Mouse (Mus musculus) cerebellum, adult (tissue): ENCODE data around the gene Rapgef1.
"Not testable (repeated sequence)": the region's sequence is repeated elsewhere in the genome, so short reads cannot be mapped to it uniquely, and the experiment has no call there.

Experiments used
- ATAC-seq: cut with Nextera tagmentation; 2 replicates; pipeline ENCODE4 v1.9.2; 2017; ENCODE audit warnings: mild to moderate bottlenecking, moderate library complexity, mixed read lengths; ENCODE audit not compliant: insufficient number of reproducible peaks, low FRiP score, low TSS enrichment

The Rapgef1 gene

DNA sequence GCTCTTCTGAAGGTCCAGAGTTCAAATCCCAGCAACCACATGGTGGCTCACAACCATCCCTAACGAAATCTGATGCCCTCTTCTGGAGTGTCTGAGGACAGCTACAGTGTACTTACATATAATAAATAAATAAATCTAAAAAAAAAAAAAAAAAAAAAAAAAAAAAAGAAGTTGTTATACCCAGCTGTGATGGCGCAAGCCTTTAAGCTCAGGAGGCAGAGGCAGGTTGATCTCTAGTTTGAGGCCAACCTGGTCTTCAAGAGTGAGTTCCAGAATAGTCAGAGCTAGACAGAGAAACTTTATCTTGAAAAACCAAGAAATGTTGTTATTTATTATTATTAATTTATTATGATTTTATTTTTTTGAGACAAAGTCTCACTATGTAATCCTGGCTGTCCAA is 161.7 kb downstream of the Rapgef1 start:
- ATAC-seq: not testable (repeated sequence)

DNA sequence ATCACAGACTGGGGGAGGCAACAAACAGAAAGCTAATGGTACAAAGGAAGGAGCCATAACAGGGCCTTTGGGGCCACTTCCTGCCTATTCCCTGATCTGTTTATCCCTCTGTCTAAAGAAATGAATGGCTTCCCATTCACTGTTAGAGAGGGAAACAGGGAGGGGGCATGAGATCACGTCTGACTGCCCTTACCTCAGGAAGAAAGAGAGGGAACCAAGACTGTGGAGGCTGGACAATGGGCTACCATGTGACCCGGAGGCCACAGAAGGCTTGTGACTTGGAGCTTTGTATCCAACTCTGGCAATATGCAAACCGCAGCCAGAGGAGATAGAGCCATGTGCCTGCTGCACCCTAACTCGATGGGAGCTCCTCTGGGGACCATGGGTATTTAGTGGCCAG is 164.8 kb downstream of the Rapgef1 start:
- no peak for ATAC-seq

DNA sequence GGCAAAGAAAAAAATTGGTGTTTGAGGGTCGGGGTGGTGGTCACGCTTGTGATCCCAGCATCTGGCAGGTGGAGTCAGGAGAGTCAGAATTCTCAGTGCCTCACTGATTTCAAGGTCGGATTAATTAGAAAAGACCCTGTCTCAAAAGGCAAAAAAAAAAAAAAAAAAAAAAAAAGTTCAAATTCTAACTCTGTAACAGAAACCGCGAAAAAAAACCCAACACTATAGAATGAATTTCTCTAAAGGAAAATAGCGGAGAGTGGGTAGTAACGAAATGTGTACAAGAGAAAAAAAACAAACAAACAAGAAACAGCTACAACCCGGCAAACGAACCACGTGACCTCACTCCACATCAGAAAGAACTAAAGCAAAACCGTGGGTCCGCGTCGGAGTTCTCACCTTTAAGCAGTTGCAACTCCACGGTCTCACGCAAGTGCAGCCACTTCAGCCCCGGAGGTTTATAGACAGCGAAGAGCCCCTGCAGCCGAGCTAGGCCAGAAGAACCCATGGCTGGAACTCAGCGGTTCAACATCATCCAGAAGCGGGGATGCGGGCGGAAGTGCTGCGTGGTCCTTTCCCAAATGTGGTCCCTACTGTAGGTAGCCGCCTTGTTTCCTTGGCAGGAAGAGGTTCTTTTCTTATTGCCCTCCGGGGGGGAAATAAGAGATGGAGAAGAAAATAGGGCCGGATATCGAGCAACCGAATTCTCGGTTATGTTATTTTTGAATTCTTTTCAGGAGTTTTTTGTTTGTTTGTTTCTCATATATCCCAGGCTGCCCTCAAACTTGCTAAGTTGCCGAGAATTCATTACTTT is 167.8 kb downstream of the Rapgef1 start, which contains the start of gene Coq4:
Gene Coq4 (plus strand): TSS at position 390 of the 814 bp plus-strand sequence.
- peak; percentile 89; the same call in 1 of the 2 replicates for ATAC-seq

DNA sequence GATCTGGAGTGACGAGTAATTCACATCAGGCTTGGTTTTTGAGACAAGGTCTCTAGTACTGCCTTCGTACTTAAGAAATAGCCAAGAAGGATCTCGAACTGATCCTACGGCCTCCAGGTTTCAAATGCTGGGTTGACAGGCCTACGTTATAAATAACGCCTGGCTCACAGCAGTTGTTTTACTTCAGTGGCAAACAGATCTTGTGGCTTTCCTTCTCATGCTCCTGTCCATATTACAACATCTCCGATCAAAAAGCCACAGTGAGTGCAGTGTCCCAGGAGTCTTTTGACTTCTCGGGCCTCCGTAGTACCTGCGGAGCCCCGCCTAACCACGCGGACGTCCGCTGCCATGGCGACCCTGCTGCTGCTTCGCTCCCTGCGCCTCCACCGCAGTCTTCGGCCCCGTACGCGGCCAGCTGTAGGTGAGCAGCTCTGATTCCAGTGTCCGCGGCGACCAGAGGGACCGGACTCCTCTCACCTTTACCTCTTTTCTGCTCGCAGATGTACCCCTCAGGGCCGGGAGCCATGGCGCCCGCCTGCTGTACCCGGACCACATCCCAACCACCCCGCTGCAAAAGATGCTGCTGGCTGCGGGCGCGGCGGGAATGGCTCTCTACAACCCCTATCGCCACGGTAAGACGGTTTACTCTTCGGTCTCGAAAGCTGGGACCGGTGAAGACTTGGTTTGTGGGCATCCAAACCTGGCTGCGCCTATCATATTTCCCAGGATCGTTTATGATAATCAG is 168.6 kb downstream of the Rapgef1 start, which contains the start of gene Trub2:
Gene Trub2 (minus strand): TSS at position 566 of the 745 bp plus-strand sequence.
- ATAC-seq: peak; percentile 69; the same call in 1 of the 2 replicates
